Comparison of ENCODE assay signal across 7 mouse cellular contexts in the genomic region with DNA sequence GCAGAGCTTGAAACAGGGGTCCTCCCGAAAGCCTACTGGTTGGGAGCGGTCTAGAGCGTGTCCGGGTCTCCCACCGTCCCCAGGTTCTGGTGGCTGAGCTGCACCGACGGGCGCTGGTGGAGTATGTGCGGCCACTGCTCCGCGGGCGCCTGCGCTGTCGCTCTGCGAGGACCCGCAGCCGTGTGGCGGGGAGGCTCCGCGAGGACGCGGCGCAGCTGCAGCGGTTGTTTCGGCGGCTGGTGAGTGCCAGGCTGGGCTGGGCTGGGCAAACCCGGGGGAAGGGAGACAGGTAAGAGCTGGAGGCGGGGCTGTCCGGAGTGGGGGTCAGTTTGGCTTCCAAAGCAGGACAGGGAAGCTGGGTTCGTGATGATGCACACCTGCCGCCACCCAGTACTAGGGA. TPM values are rescaled to one million over a fixed set of nuclear protein-coding genes. Genes with fewer than 3 reads are reported as not detected.
DNase-seq lines count a peak whose midpoint lies in the region; ATAC-seq and TF ChIP-seq lines count a peak whose summit lies in the region.

No protein-coding gene starts in this region.

- no peaks in the 10 kb centered on the region for H3K9me3 ChIP-seq in lung, embryonic 15.5 days
- no peaks in the 10 kb centered on the region for H3K9me3 ChIP-seq in forebrain, embryonic 12.5 days
- no peaks in the 10 kb centered on the region for H3K9me3 ChIP-seq in intestine, embryonic 14.5 days (ENCODE audit: control insufficient read depth, low read length)

- no peak for DNase-seq in lung, postnatal 10 days
- DNase-seq in intestine, embryonic 14.5 days (ENCODE audit: low spot score) = no peak
- no peak for DNase-seq in left cerebral cortex, postnatal 10 days (ENCODE audit: extremely low spot score in 1 of 2, low spot score in 2 of 2)
- no peak for DNase-seq in urinary bladder, adult 2 months (ENCODE audit: low spot score)

- H3K4me2 ChIP-seq in lung, embryonic 15.5 days = peak overlapping the region; percentile 36
- H3K4me2 ChIP-seq in forebrain, embryonic 12.5 days = peak overlapping the region; percentile 43
- 0 out of 2 replicates have a peak overlapping the region, but pooled peaks have one; percentile 5 for H3K4me2 ChIP-seq in intestine, embryonic 14.5 days (ENCODE audit: low read length)

- intact Hi-C loops in left cerebral cortex, postnatal 10 days (cut with DNase I) = no loop called here

- no peak overlapping the region for H3K9ac ChIP-seq in lung, embryonic 15.5 days
- no peak overlapping the region; the same call in 1 of the 2 replicates for H3K9ac ChIP-seq in forebrain, embryonic 12.5 days
- no peak overlapping the region for H3K9ac ChIP-seq in intestine, embryonic 14.5 days (ENCODE audit: low read length)

- H3K27me3 ChIP-seq in lung, embryonic 15.5 days = peaks cover 55% of the 10 kb centered on the region
- peaks cover 83% of the 10 kb centered on the region for H3K27me3 ChIP-seq in forebrain, embryonic 12.5 days
- peaks cover 48% of the 10 kb centered on the region for H3K27me3 ChIP-seq in intestine, embryonic 14.5 days (replicated peaks; ENCODE audit: control insufficient read depth, insufficient read depth, low read length)

- no peak for ATAC-seq in lung, embryonic 15.5 days (ENCODE audit: borderline replicate concordance, extremely low read depth, low FRiP score, low TSS enrichment)
- ATAC-seq in forebrain, embryonic 12.5 days (ENCODE audit: low FRiP score) = no peak
- no peak for ATAC-seq in intestine, embryonic 14.5 days (replicated peaks; ENCODE audit: low FRiP score, low TSS enrichment, low read depth)

- H3K4me3 ChIP-seq in lung, embryonic 15.5 days = 0 out of 2 replicates have a peak overlapping the region, but pooled peaks have one; percentile 9
- peak overlapping the region; percentile 25 for H3K4me3 ChIP-seq in forebrain, embryonic 12.5 days (replicated peaks)
- H3K4me3 ChIP-seq in intestine, embryonic 14.5 days (ENCODE audit: low read depth, low read length) = 0 out of 2 replicates have a peak overlapping the region, but pooled peaks have one; percentile 15
- 0 out of 2 replicates have a peak overlapping the region, but pooled peaks have one; percentile 10 for H3K4me3 ChIP-seq in olfactory bulb, adult 2 months (ENCODE audit: insufficient read depth, low read depth, low read length)

- TF ChIP-seq CTCF in olfactory bulb, adult 2 months (IDR thresholded peaks at IDR 0.05; ENCODE audit: insufficient read depth, low read depth, low read length) = no peak

- no peak overlapping the region for H3K27ac ChIP-seq in lung, embryonic 15.5 days
- H3K27ac ChIP-seq in forebrain, embryonic 12.5 days = no peak overlapping the region
- H3K27ac ChIP-seq in intestine, embryonic 14.5 days (ENCODE audit: low read depth) = no peak overlapping the region
- no peak overlapping the region for H3K27ac ChIP-seq in olfactory bulb, adult 2 months (ENCODE audit: insufficient read depth, low read depth, low read length)

- no peaks in the 10 kb centered on the region for H3K36me3 ChIP-seq in lung, embryonic 15.5 days
- no peaks in the 10 kb centered on the region for H3K36me3 ChIP-seq in forebrain, embryonic 12.5 days (replicated peaks)
- H3K36me3 ChIP-seq in intestine, embryonic 14.5 days (ENCODE audit: control insufficient read depth, insufficient read depth, low read length) = no peaks in the 10 kb centered on the region

- no peak for TF ChIP-seq POLR2A in olfactory bulb, adult 2 months (IDR thresholded peaks at IDR 0.05; ENCODE audit: insufficient read depth, low read depth, low read length)

- H3K4me1 ChIP-seq in lung, embryonic 15.5 days = peaks cover 13% of the 10 kb centered on the region
- H3K4me1 ChIP-seq in forebrain, embryonic 12.5 days = peaks cover 9% of the 10 kb centered on the region
- no peaks in the 10 kb centered on the region for H3K4me1 ChIP-seq in intestine, embryonic 14.5 days (replicated peaks; ENCODE audit: control insufficient read depth, insufficient read depth, low read length)
- H3K4me1 ChIP-seq in olfactory bulb, adult 2 months (ENCODE audit: control insufficient read depth, insufficient read depth, low read length) = peaks cover 6% of the 10 kb centered on the region

- WGBS in lung, embryonic 15.5 days = 20% methylated on average over 31 of the region's 31 CpGs
- 1% methylated on average over 26 of the region's 31 CpGs for WGBS in forebrain, embryonic 12.5 days
- 9% methylated on average over 31 of the region's 31 CpGs for WGBS in intestine, embryonic 14.5 days
- 8% methylated on average over 31 of the region's 31 CpGs for whole genome bisulfite sequencing in olfactory bulb, adult 2 months

RNA-seq across cellular contexts. Expression of gene Bloc1s3, which starts 18.6 kb away (rescaled TPM):
- 2.0 TPM in 2 replicates for polyA plus RNA-seq in lung, embryonic 15.5 days (2015; fragmentation: Nextera tagmentation; extraction: Ambion mirVana)
- polyA plus RNA-seq in forebrain, embryonic 12.5 days (2016; fragmentation: Nextera tagmentation; extraction: Ambion mirVana) = 3.5 and 3.9 TPM in 2 replicates
- polyA plus RNA-seq in intestine, embryonic 14.5 days (2014; fragmentation: Nextera tagmentation; extraction: Ambion mirVana) = 0.93 and 1.2 TPM in 2 replicates
- not detected in 2 replicates for polyA plus RNA-seq in olfactory bulb, adult 2 months (2012; ENCODE audit: insufficient read depth, insufficient read length, low replicate concordance, missing spikeins)
- 1 to 10 TPM; 7.6 to 7.8 TPM for total RNA-seq in left cerebral cortex, postnatal 10 days (2021)
- polyA plus RNA-seq in urinary bladder, adult 2 months (2012; rRNA removed) = 6.6 and 7.4 TPM in 2 replicates

RNA-seq across cellular contexts. Expression of gene Trappc6a, which starts 18.7 kb away (rescaled TPM):
- 97.8 and 103 TPM in 2 replicates for polyA plus RNA-seq in lung, embryonic 15.5 days (2015; fragmentation: Nextera tagmentation; extraction: Ambion mirVana)
- 43.6 and 47.5 TPM in 2 replicates for polyA plus RNA-seq in forebrain, embryonic 12.5 days (2016; fragmentation: Nextera tagmentation; extraction: Ambion mirVana)
- polyA plus RNA-seq in intestine, embryonic 14.5 days (2014; fragmentation: Nextera tagmentation; extraction: Ambion mirVana) = 113 TPM in 2 replicates
- not detected in 2 replicates for polyA plus RNA-seq in olfactory bulb, adult 2 months (2012; ENCODE audit: insufficient read depth, insufficient read length, low replicate concordance, missing spikeins)
- 10 to 100 TPM; 18.4 to 24.1 TPM for total RNA-seq in left cerebral cortex, postnatal 10 days (2021)
- 58.7 and 77.3 TPM in 2 replicates for polyA plus RNA-seq in urinary bladder, adult 2 months (2012; rRNA removed)

RNA-seq across cellular contexts. Expression of gene Exoc3l2, which starts 26.4 kb away (rescaled TPM):
- 1.4 and 1.7 TPM in 2 replicates for polyA plus RNA-seq in lung, embryonic 15.5 days (2015; fragmentation: Nextera tagmentation; extraction: Ambion mirVana)
- polyA plus RNA-seq in forebrain, embryonic 12.5 days (2016; fragmentation: Nextera tagmentation; extraction: Ambion mirVana) = 0.51 and 0.69 TPM in 2 replicates
- 0.76 and 0.90 TPM in 2 replicates for polyA plus RNA-seq in intestine, embryonic 14.5 days (2014; fragmentation: Nextera tagmentation; extraction: Ambion mirVana)
- polyA plus RNA-seq in olfactory bulb, adult 2 months (2012; ENCODE audit: insufficient read depth, insufficient read length, low replicate concordance, missing spikeins) = not detected in 2 replicates
- 1 to 10 TPM in 1 of 2 experiments, under 1 TPM in 1; 0.69 to 1.4 TPM for total RNA-seq in left cerebral cortex, postnatal 10 days (2021)
- polyA plus RNA-seq in urinary bladder, adult 2 months (2012; rRNA removed) = 8.4 and 10.2 TPM in 2 replicates

RNA-seq across cellular contexts. Expression of gene Nkpd1, which starts 28.1 kb away (rescaled TPM):
- 0.20 TPM in 1 of 2 replicates, not detected in the other for polyA plus RNA-seq in lung, embryonic 15.5 days (2015; fragmentation: Nextera tagmentation; extraction: Ambion mirVana)
- 0.17 TPM in 1 of 2 replicates, not detected in the other for polyA plus RNA-seq in forebrain, embryonic 12.5 days (2016; fragmentation: Nextera tagmentation; extraction: Ambion mirVana)
- polyA plus RNA-seq in intestine, embryonic 14.5 days (2014; fragmentation: Nextera tagmentation; extraction: Ambion mirVana) = 0.09 and 0.27 TPM in 2 replicates
- not detected in 2 replicates for polyA plus RNA-seq in olfactory bulb, adult 2 months (2012; ENCODE audit: insufficient read depth, insufficient read length, low replicate concordance, missing spikeins)
- total RNA-seq in left cerebral cortex, postnatal 10 days (2021) = under 1 TPM; 0.49 to 0.94 TPM
- 1.5 and 1.6 TPM in 2 replicates for polyA plus RNA-seq in urinary bladder, adult 2 months (2012; rRNA removed)

RNA-seq across cellular contexts. Expression of gene Mark4, which starts 30.9 kb away (rescaled TPM):
- 7.9 TPM in 2 replicates for polyA plus RNA-seq in lung, embryonic 15.5 days (2015; fragmentation: Nextera tagmentation; extraction: Ambion mirVana)
- 14.0 and 14.3 TPM in 2 replicates for polyA plus RNA-seq in forebrain, embryonic 12.5 days (2016; fragmentation: Nextera tagmentation; extraction: Ambion mirVana)
- polyA plus RNA-seq in intestine, embryonic 14.5 days (2014; fragmentation: Nextera tagmentation; extraction: Ambion mirVana) = 7.5 and 8.5 TPM in 2 replicates
- polyA plus RNA-seq in olfactory bulb, adult 2 months (2012; ENCODE audit: insufficient read depth, insufficient read length, low replicate concordance, missing spikeins) = not detected in 2 replicates
- total RNA-seq in left cerebral cortex, postnatal 10 days (2021) = 100 to 1,000 TPM; 110 to 115 TPM
- 13.3 and 19.4 TPM in 2 replicates for polyA plus RNA-seq in urinary bladder, adult 2 months (2012; rRNA removed)

Comparison
In these comparisons a context has a peak if more than half of its experiments do, and no peak if none do; other contexts are left out.
1. RNA of gene Trappc6a, which starts 18.7 kb away (polyA plus RNA-seq): 113 TPM in intestine, embryonic 14.5 days, 97.8 to 103 TPM in lung, embryonic 15.5 days, 58.7 to 77.3 TPM in urinary bladder, adult 2 months and 43.6 to 47.5 TPM in forebrain, embryonic 12.5 days; not detected in olfactory bulb, adult 2 months; every median in the first group is over 10 times any median in the second.
2. Peak in every context shown above with its lines, with median percentiles within 50 percentile points of each other: H3K4me2 ChIP-seq and H3K4me3 ChIP-seq.